Mouse (Mus musculus) bone marrow macrophage, adult 2 months (primary cell): ENCODE measurements around the gene Psmd2. TPM values are rescaled to one million over a fixed set of nuclear protein-coding genes. Genes with fewer than 3 reads are reported as not detected.

Experiments used
- H3K27ac ChIP-seq: 2 replicates; pipeline ENCODE4 v1.5.1; 2012; ENCODE audit warnings: low read depth, low read length; ENCODE audit not compliant: insufficient read depth
- H3K4me1 ChIP-seq: 2 replicates; pipeline ENCODE4 v1.6.1; 2012; ENCODE audit warnings: low read length; ENCODE audit not compliant: control insufficient read depth, insufficient read depth
- H3K4me3 ChIP-seq: 2 replicates; pipeline ENCODE4 v1.5.1; 2012; ENCODE audit warnings: mild to moderate bottlenecking, low read length, moderate library complexity; ENCODE audit not compliant: insufficient read depth
- CTCF ChIP-seq: IDR thresholded peaks from 2 replicates; pipeline ENCODE4 v1.5.1; 2012; ENCODE audit warnings: low read depth, mild to moderate bottlenecking, low read length, moderate library complexity
- POLR2A ChIP-seq: IDR thresholded peaks from 2 replicates; pipeline ENCODE4 v1.6.1; 2012; ENCODE audit warnings: mild to moderate bottlenecking, low read depth, low read length, borderline replicate concordance
- polyA plus RNA-seq: library from polyadenylated mRNA; stranded (reverse); fragments of >200 nt; gene quantifications from 2 replicates; pipeline ENCODE4 v1.2.4, GENCODE M21; 2012; ENCODE audit not compliant: missing spikeins, insufficient read depth, insufficient read length

Gene Psmd2
- polyA plus RNA-seq, 1 experiment = 147 TPM

- peaks cover 6% of the 10 kb centered on the region for H3K4me1 ChIP-seq
- H3K4me3 ChIP-seq = no peak overlapping the region
- H3K27ac ChIP-seq = no peak overlapping the region
- no peak for TF ChIP-seq CTCF
- TF ChIP-seq POLR2A = no peak
Measured at GRCm38 (mm10) chr16:20708220-20708938, 56.9 kb downstream of the Psmd2 start.

DNA sequence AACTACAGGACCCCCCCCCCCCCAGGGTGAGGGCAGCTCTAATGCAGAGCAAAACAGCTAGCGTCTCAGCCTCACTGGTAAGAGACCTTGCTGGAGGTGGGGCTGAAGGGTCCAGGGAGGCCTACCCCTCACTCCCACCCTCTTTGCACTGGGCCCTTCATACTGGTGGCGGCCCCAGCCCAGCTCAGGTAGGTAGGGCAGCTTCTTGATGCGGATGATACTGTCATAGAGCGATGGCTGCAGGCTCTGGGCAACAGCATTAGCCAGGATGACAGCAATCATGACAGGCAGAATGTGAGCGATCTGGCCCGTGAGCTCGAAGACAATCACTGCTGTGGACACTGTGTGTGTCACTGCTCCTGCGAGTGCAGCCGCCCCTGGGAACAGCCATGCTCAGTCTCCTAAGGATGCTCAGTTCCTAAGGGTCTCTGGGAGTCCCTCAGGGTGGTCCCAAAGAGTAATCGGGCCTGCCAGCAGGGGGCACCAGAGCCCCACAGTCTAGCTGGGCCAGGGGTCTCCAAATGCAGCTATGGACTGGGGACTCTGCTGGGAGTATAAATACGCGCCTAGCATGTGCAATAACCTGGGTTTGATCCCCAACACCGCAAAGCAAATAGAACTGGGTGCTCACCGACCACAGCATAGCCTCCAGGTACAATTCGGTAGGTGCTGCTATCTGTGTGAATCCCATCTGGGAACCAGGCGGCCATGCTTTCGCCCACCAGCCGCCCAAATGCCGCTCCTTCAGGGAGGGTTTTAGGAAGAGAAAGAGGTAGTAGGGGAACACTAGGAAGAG is 57.7 kb downstream of the Psmd2 start:
- H3K27ac ChIP-seq = no peak overlapping the region
- H3K4me3 ChIP-seq = no peak overlapping the region
- TF ChIP-seq CTCF (peak; percentile 74), POLR2A (no peak)
- H3K4me1 ChIP-seq = peaks cover 6% of the 10 kb centered on the region

- TF ChIP-seq POLR2A = no peak
- no peak for TF ChIP-seq CTCF
- no peak overlapping the region for H3K27ac ChIP-seq
- no peak overlapping the region for H3K4me3 ChIP-seq
- H3K4me1 ChIP-seq = peaks cover 6% of the 10 kb centered on the region
Measured at GRCm38 (mm10) chr16:20710370-20710769, 58.9 kb downstream of the Psmd2 start.

GRCm38 (mm10) chr16:20710810-20711209 is 59.4 kb downstream of the Psmd2 start:
- Histone ChIP-seq H3K27ac (no peak overlapping the region), H3K4me1 (peaks cover 4% of the 10 kb centered on the region), H3K4me3 (no peak overlapping the region)
- TF ChIP-seq CTCF (no peak), POLR2A (no peak)

DNA sequence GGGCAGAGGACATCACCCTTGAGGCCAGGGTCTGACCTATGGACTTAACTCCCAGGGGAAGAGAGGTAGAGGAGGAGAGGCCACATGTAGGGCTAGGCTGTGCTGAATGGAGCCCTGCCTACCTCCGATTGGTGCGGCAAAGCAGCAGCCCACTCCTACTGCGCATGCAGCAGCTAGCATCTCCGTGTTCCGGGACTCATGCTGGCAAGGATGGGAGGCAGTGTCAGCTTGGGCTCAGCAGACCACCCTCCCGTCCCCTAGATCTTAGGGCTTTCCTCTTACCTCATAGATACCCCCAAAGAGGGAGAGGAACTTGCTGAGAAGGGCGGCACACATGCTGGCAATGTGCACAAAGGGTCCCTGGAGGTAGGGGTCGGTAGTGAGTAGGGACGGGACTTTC is 60.7 kb downstream of the Psmd2 start:
- Histone ChIP-seq H3K4me3 (no peak overlapping the region), H3K27ac (no peak overlapping the region), H3K4me1 (no peaks in the 10 kb centered on the region)
- TF ChIP-seq CTCF (no peak), POLR2A (no peak)

DNA sequence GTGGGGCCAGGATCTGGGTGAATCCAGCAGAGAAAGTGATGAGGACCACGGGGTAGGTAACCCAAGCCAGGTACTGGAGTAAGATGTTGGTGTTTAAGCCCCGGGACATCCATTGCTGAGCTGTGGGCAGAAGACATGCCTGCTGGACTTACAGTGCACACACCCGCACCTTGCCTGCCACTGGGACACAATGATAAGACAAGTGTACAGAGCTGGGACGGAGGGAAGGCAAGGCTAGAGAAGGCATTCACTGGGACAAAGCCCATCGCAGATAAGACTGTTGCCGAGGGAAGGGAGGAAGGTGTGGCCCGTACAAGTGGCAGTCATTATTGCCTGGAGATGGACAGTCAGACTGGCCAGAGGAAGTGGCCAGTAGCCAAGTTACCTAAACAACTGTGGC is 61.4 kb downstream of the Psmd2 start:
- Histone ChIP-seq H3K27ac (no peak overlapping the region), H3K4me1 (no peaks in the 10 kb centered on the region), H3K4me3 (no peak overlapping the region)
- no peak for TF ChIP-seq CTCF
- no peak for TF ChIP-seq POLR2A

Other genes with a start within 250 kb of the Psmd2 start
- 132 and 133 TPM in 2 replicates for gene Abcc5, start 225.3 kb upstream of the Psmd2 start, polyA plus RNA-seq
- gene Eif2b5, start 152.8 kb upstream of the Psmd2 start, polyA plus RNA-seq = 23.9 and 25.9 TPM in 2 replicates
- gene Dvl3, start 134.7 kb upstream of the Psmd2 start, polyA plus RNA-seq = 26.8 and 30.4 TPM in 2 replicates
- gene Ap2m1, start 116.2 kb upstream of the Psmd2 start, polyA plus RNA-seq = 348 and 391 TPM in 2 replicates
- 53.5 and 74.8 TPM in 2 replicates for gene Abcf3, start 103.1 kb upstream of the Psmd2 start, polyA plus RNA-seq
- not detected in 2 replicates for gene Vwa5b2, start 62.2 kb upstream of the Psmd2 start, polyA plus RNA-seq
- 7.0 and 9.8 TPM in 2 replicates for gene Eef1akmt4, start 40.1 kb upstream of the Psmd2 start, polyA plus RNA-seq
- not detected in 2 replicates for gene Gm49333, start 40.0 kb upstream of the Psmd2 start, polyA plus RNA-seq
- gene Alg3, start 39.9 kb upstream of the Psmd2 start, polyA plus RNA-seq = 10.9 and 13.1 TPM in 2 replicates
- gene Camk2n2, start 30.4 kb upstream of the Psmd2 start, polyA plus RNA-seq = 2.5 and 2.7 TPM in 2 replicates
- not detected in 2 replicates for gene Ece2, start 21.8 kb upstream of the Psmd2 start, polyA plus RNA-seq
- 101 and 119 TPM in 2 replicates for gene Eif4g1, start 16.7 kb downstream of the Psmd2 start, polyA plus RNA-seq
- gene Fam131a, start 41.6 kb downstream of the Psmd2 start, polyA plus RNA-seq = 6.2 and 7.6 TPM in 2 replicates
- gene Polr2h, start 66.0 kb downstream of the Psmd2 start, polyA plus RNA-seq = 10.1 and 17.5 TPM in 2 replicates
- gene Clcn2, start 66.1 kb downstream of the Psmd2 start, polyA plus RNA-seq = 1.0 and 1.6 TPM in 2 replicates
- gene Chrd, start 81.5 kb downstream of the Psmd2 start, polyA plus RNA-seq = not detected in 2 replicates
- not detected in 2 replicates for gene Thpo, start 82.9 kb downstream of the Psmd2 start, polyA plus RNA-seq